12 mouse cellular contexts compared by ENCODE assay signal in the genomic region with DNA sequence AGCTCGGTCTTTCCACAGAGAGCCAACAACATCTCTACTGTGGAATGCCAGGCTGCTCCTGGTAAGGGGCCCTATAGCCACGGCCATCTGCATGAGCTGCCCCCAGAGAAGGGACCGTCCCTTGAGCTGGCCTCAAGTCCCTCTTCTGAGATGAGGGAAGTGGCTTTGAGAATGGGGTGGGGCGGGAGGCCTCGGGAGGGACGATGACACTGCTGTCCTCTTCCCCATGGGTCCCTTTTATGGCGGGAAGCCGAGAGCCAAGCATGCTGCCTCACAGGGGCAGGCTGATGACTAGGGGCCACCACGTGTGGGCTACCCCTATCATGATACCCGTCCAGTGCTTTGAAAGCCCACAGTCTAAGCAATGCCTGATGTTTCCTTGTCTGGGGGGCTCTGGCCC. TPM values are rescaled to one million over a fixed set of nuclear protein-coding genes. Genes with fewer than 3 reads are reported as not detected.
DNase-seq lines count a peak whose midpoint lies in the region; ATAC-seq and TF ChIP-seq lines count a peak whose summit lies in the region.
"Had no signal": no experiment of that assay in that cellular context is flagged by ENCODE, and none has a peak within 500 bp of the region (broad histone marks: within the 10 kb centered on the region; RNA-seq: fewer than 3 reads in every experiment).

No protein-coding gene starts in this region.

- no peak for TF ChIP-seq RAD21 in MEL (IDR thresholded peaks at IDR 0.05; ENCODE audit: low read depth, low read length)

- no peak for TF ChIP-seq CTCF in MEL (IDR thresholded peaks at IDR 0.05 in 2 of 3, conservative IDR thresholded peaks at IDR 0.05 in 1 of 3; ENCODE audit: control insufficient read depth in 1 of 3, insufficient read depth in 1 of 3, low read depth in 2 of 3, low read length in 3 of 3, poor library complexity in 1 of 3, severe bottlenecking in 1 of 3)

- no peak overlapping the region for H3K27ac ChIP-seq in kidney, embryonic 15.5 days
- H3K27ac ChIP-seq in kidney, embryonic 16.5 days (ENCODE audit: low read length), result no peak overlapping the region
- H3K27ac ChIP-seq in MEL (ENCODE audit: control insufficient read depth, low read depth, low read length), result peak overlapping the region; percentile 35
- H3K27ac ChIP-seq in liver, embryonic 13.5 days, result peak overlapping the region; percentile 59
- H3K27ac ChIP-seq: limb, embryonic 15.5 days; neural tube, embryonic 12.5 days had no signal

- TF ChIP-seq POLR2A in MEL (IDR thresholded peaks at IDR 0.05; ENCODE audit: control insufficient read depth in 1 of 2, insufficient read depth in 1 of 2, low read depth in 1 of 2, low read length in 2 of 2, poor library complexity in 1 of 2), result no peak; a peak in 1 of 4 replicates

- no peaks in the 10 kb centered on the region for H3K9me3 ChIP-seq in kidney, embryonic 15.5 days (replicated peaks)
- no peaks in the 10 kb centered on the region for H3K9me3 ChIP-seq in kidney, embryonic 16.5 days (ENCODE audit: low read length)
- H3K9me3 ChIP-seq in MEL (replicated peaks; ENCODE audit: insufficient read depth, low read length), result no peaks in the 10 kb centered on the region
- H3K9me3 ChIP-seq in liver, embryonic 13.5 days (replicated peaks), result no peaks in the 10 kb centered on the region
- H3K9me3 ChIP-seq: limb, embryonic 15.5 days; neural tube, embryonic 12.5 days had no signal

- ATAC-seq in kidney, embryonic 15.5 days (replicated peaks; ENCODE audit: low FRiP score), result no peak
- ATAC-seq in kidney, embryonic 16.5 days (ENCODE audit: low FRiP score, low TSS enrichment), result no peak
- no peak for ATAC-seq in liver, embryonic 13.5 days (ENCODE audit: low read depth)

- peaks cover 51% of the 10 kb centered on the region for H3K4me1 ChIP-seq in kidney, embryonic 15.5 days
- H3K4me1 ChIP-seq in kidney, embryonic 16.5 days (ENCODE audit: insufficient read depth, low read length), result peaks cover 20% of the 10 kb centered on the region
- peaks cover 0 to 38% of the 10 kb centered on the region in 2 experiments; a peak in 3 of 4 replicates for H3K4me1 ChIP-seq in MEL (ENCODE audit: control insufficient read depth in 1 of 2, insufficient read depth in 2 of 2, low read length in 2 of 2)
- H3K4me1 ChIP-seq in liver, embryonic 13.5 days (replicated peaks), result peaks cover 67% of the 10 kb centered on the region

- H3K4me2 ChIP-seq in kidney, embryonic 15.5 days, result no peak overlapping the region
- no peak overlapping the region for H3K4me2 ChIP-seq in kidney, embryonic 16.5 days (replicated peaks; ENCODE audit: low read depth, low read length)
- H3K4me2 ChIP-seq in liver, embryonic 13.5 days, result peak overlapping the region; percentile 37
- H3K4me2 ChIP-seq: limb, embryonic 15.5 days had no signal

- no peak overlapping the region for H3K4me3 ChIP-seq in kidney, embryonic 15.5 days (replicated peaks)
- no peak overlapping the region for H3K4me3 ChIP-seq in kidney, embryonic 16.5 days (ENCODE audit: low read length)
- H3K4me3 ChIP-seq in MEL (ENCODE audit: control insufficient read depth in 1 of 2, insufficient read depth in 1 of 2, low read depth in 2 of 2, low read length in 2 of 2), result no peak overlapping the region
- H3K4me3 ChIP-seq in liver, embryonic 13.5 days (replicated peaks), result no peak overlapping the region
- H3K4me3 ChIP-seq: limb, embryonic 15.5 days had no signal

- no peak for TF ChIP-seq EP300 in MEL (IDR thresholded peaks at IDR 0.05; ENCODE audit: low read depth in 1 of 2, low read length in 2 of 2)

- H3K79me2 ChIP-seq in MEL (ENCODE audit: control insufficient read depth, insufficient read depth, low read length, poor library complexity), result peaks cover 25% of the 10 kb centered on the region

- WGBS in kidney, embryonic 15.5 days, result 42% methylated on average over 10 of the region's 10 CpGs
- 42% methylated on average over 10 of the region's 10 CpGs for WGBS in kidney, embryonic 16.5 days
- WGBS in liver, embryonic 13.5 days (ENCODE audit: insufficient replicate concordance), result 29% methylated on average over 10 of the region's 10 CpGs

- intact Hi-C loops in heart, postnatal 14 days (cut with DNase I), result no loop called here

- peaks cover 17% of the 10 kb centered on the region; the same call in 1 of the 2 replicates for H3K36me3 ChIP-seq in kidney, embryonic 15.5 days
- H3K36me3 ChIP-seq in kidney, embryonic 16.5 days (ENCODE audit: insufficient read depth, low read length), result 0 out of 2 replicates have a peak, but pooled peaks cover 4% of the 10 kb centered on the region
- H3K36me3 ChIP-seq in MEL (ENCODE audit: control insufficient read depth in 1 of 2, insufficient read depth in 2 of 2, low read length in 2 of 2), result peaks cover 0 to 11% of the 10 kb centered on the region in 2 experiments; a peak in 2 of 4 replicates
- peaks cover 24% of the 10 kb centered on the region for H3K36me3 ChIP-seq in liver, embryonic 13.5 days

- peaks cover 59% of the 10 kb centered on the region for H3K27me3 ChIP-seq in kidney, embryonic 15.5 days
- peaks cover 56% of the 10 kb centered on the region for H3K27me3 ChIP-seq in kidney, embryonic 16.5 days (ENCODE audit: insufficient read depth, low read length)
- H3K27me3 ChIP-seq in MEL (ENCODE audit: control insufficient read depth in 1 of 2, insufficient read depth in 2 of 2, low read length in 2 of 2), result no peaks in the 10 kb centered on the region
- peaks cover 58% of the 10 kb centered on the region for H3K27me3 ChIP-seq in liver, embryonic 13.5 days

- 0 out of 2 replicates have a peak overlapping the region, but pooled peaks have one; percentile 23 for H3K9ac ChIP-seq in kidney, embryonic 15.5 days
- no peak overlapping the region for H3K9ac ChIP-seq in kidney, embryonic 16.5 days (replicated peaks; ENCODE audit: low read length)
- peak overlapping the region; percentile 31 for H3K9ac ChIP-seq in MEL (ENCODE audit: control insufficient read depth, low read depth, low read length, poor library complexity, severe bottlenecking)
- peak overlapping the region; percentile 51 for H3K9ac ChIP-seq in liver, embryonic 13.5 days
- H3K9ac ChIP-seq: limb, embryonic 15.5 days; neural tube, embryonic 12.5 days had no signal

- peak; percentile 94 for DNase-seq in heart, adult 11 months
- no peak for DNase-seq in heart, postnatal 14 days
- DNase-seq in MEL (ENCODE audit: low read depth, low spot score), result peak; percentile 57
- DNase-seq in liver, embryonic 13.5 days, result no peak
- no peak for DNase-seq in urinary bladder, postnatal 14 days (ENCODE audit: low spot score)
- DNase-seq: adrenal gland, adult 8-10 months; kidney, postnatal 14 days had no signal

TF ChIP-seq in MEL, 35 proteins besides CTCF, POLR2A, EP300 and RAD21:
- TF ChIP-seq USF1 (IDR thresholded peaks at IDR 0.05; ENCODE audit: low read depth, low read length) (no peak), MAX (IDR thresholded peaks at IDR 0.05; ENCODE audit: low read length) (0 out of 2 replicates have a peak, but pooled peaks have one; percentile 29), SMC3 (IDR thresholded peaks at IDR 0.05; ENCODE audit: low read depth, low read length) (no peak)

RNA-seq across cellular contexts. Expression of a gene that starts 3.3 kb away (rescaled TPM):
- 10 to 100 TPM; 13.3 to 15.0 TPM for total RNA-seq in heart, postnatal 14 days (2021)
- polyA plus RNA-seq in kidney, embryonic 15.5 days (2015; fragmentation: Nextera tagmentation; extraction: Ambion mirVana), result 49.5 and 52.7 TPM in 2 replicates
- 52.9 and 54.8 TPM in 2 replicates for polyA plus RNA-seq in kidney, embryonic 16.5 days (2015; fragmentation: Nextera tagmentation; extraction: Ambion mirVana)
- total RNA-seq in MEL (2012; rRNA removed), result 68.9 and 81.5 TPM in 2 replicates
- 10 to 100 TPM in 1 of 2 experiments, not detected in 1; 65.7 TPM for polyA plus RNA-seq in MEL (2012; ENCODE audit: insufficient read depth in 1 of 2, insufficient read length in 2 of 2, low read depth in 1 of 2, low replicate concordance in 2 of 2, missing spikeins in 1 of 2)
- polyA plus RNA-seq in liver, embryonic 13.5 days (2015; fragmentation: Nextera tagmentation; extraction: Ambion mirVana), result 42.3 and 43.7 TPM in 2 replicates

RNA-seq across cellular contexts. Expression of a gene that starts 12.3 kb away (rescaled TPM):
- total RNA-seq in heart, postnatal 14 days (2021), result 1 to 10 TPM; 1.0 to 1.7 TPM
- 5.8 and 9.1 TPM in 2 replicates for polyA plus RNA-seq in kidney, embryonic 15.5 days (2015; fragmentation: Nextera tagmentation; extraction: Ambion mirVana)
- polyA plus RNA-seq in kidney, embryonic 16.5 days (2015; fragmentation: Nextera tagmentation; extraction: Ambion mirVana), result 8.6 and 8.8 TPM in 2 replicates
- 6.1 and 6.5 TPM in 2 replicates for total RNA-seq in MEL (2012; rRNA removed)
- polyA plus RNA-seq in MEL (2012; ENCODE audit: insufficient read depth in 1 of 2, insufficient read length in 2 of 2, low read depth in 1 of 2, low replicate concordance in 2 of 2, missing spikeins in 1 of 2), result 10 to 100 TPM in 1 of 2 experiments, not detected in 1; 23.1 TPM
- 5.3 TPM in 2 replicates for polyA plus RNA-seq in liver, embryonic 13.5 days (2015; fragmentation: Nextera tagmentation; extraction: Ambion mirVana)

RNA-seq across cellular contexts. Expression of a gene that starts 12.7 kb away (rescaled TPM):
- 1 to 10 TPM; 2.0 to 2.6 TPM for total RNA-seq in heart, postnatal 14 days (2021)
- 8.4 and 10.5 TPM in 2 replicates for polyA plus RNA-seq in kidney, embryonic 15.5 days (2015; fragmentation: Nextera tagmentation; extraction: Ambion mirVana)
- 11.0 and 11.5 TPM in 2 replicates for polyA plus RNA-seq in kidney, embryonic 16.5 days (2015; fragmentation: Nextera tagmentation; extraction: Ambion mirVana)
- 3.1 and 3.2 TPM in 2 replicates for total RNA-seq in MEL (2012; rRNA removed)
- 10 to 100 TPM in 1 of 2 experiments, not detected in 1; 27.9 TPM for polyA plus RNA-seq in MEL (2012; ENCODE audit: insufficient read depth in 1 of 2, insufficient read length in 2 of 2, low read depth in 1 of 2, low replicate concordance in 2 of 2, missing spikeins in 1 of 2)
- polyA plus RNA-seq in liver, embryonic 13.5 days (2015; fragmentation: Nextera tagmentation; extraction: Ambion mirVana), result 50.9 and 65.0 TPM in 2 replicates

RNA-seq across cellular contexts. Expression of a gene that starts 21.2 kb away (rescaled TPM):
- 1 to 10 TPM; 2.3 to 3.6 TPM for total RNA-seq in heart, postnatal 14 days (2021)
- polyA plus RNA-seq in kidney, embryonic 15.5 days (2015; fragmentation: Nextera tagmentation; extraction: Ambion mirVana), result 1.6 and 2.4 TPM in 2 replicates
- 1.6 and 1.9 TPM in 2 replicates for polyA plus RNA-seq in kidney, embryonic 16.5 days (2015; fragmentation: Nextera tagmentation; extraction: Ambion mirVana)
- 0.39 and 0.58 TPM in 2 replicates for total RNA-seq in MEL (2012; rRNA removed)
- polyA plus RNA-seq in MEL (2012; ENCODE audit: insufficient read depth in 1 of 2, insufficient read length in 2 of 2, low read depth in 1 of 2, low replicate concordance in 2 of 2, missing spikeins in 1 of 2), result 1 to 10 TPM in 1 of 2 experiments, not detected in 1; 1.2 TPM
- polyA plus RNA-seq in liver, embryonic 13.5 days (2015; fragmentation: Nextera tagmentation; extraction: Ambion mirVana), result 0.13 and 0.24 TPM in 2 replicates
- total RNA-seq: megakaryocyte-erythroid progenitor cell, adult 5-6 weeks had no signal

RNA-seq across cellular contexts. Expression of a gene that starts 24.8 kb away (rescaled TPM):
- 100 to 1,000 TPM; 652 to 716 TPM for total RNA-seq in heart, postnatal 14 days (2021)
- polyA plus RNA-seq in kidney, embryonic 15.5 days (2015; fragmentation: Nextera tagmentation; extraction: Ambion mirVana), result 1,002 and 1,019 TPM in 2 replicates
- 899 and 901 TPM in 2 replicates for polyA plus RNA-seq in kidney, embryonic 16.5 days (2015; fragmentation: Nextera tagmentation; extraction: Ambion mirVana)
- total RNA-seq in MEL (2012; rRNA removed), result 3,963 and 4,320 TPM in 2 replicates
- 1,000 to 10,000 TPM; 1,331 to 3,905 TPM for polyA plus RNA-seq in MEL (2012; ENCODE audit: insufficient read depth in 1 of 2, insufficient read length in 2 of 2, low read depth in 1 of 2, low replicate concordance in 2 of 2, missing spikeins in 1 of 2)
- 792 and 836 TPM in 2 replicates for polyA plus RNA-seq in liver, embryonic 13.5 days (2015; fragmentation: Nextera tagmentation; extraction: Ambion mirVana)

Comparison
In these comparisons a context has a peak if more than half of its experiments do, and no peak if none do; other contexts are left out.
1. DNase-seq: peak in heart, adult 11 months (single experiment) and MEL (single experiment); none in heart, postnatal 14 days (0 of 2), liver, embryonic 13.5 days (single experiment) and urinary bladder, postnatal 14 days (single experiment).
2. H3K27ac ChIP-seq: peak in MEL (single experiment) and liver, embryonic 13.5 days (single experiment); none in kidney, embryonic 15.5 days (single experiment) and kidney, embryonic 16.5 days (single experiment).